Mouse (Mus musculus) layer of hippocampus, postnatal 25 days (tissue): ENCODE data around the gene Gbe1. TPM values are rescaled to one million over a fixed set of nuclear protein-coding genes. Genes with fewer than 3 reads are reported as not detected.

Experiments used
- DNase-seq, 2 experiments: peaks; one replicate each; pipeline ENCODE4 v3.0.0; 2022; ENCODE audit warnings: mixed read lengths in 2 of 2, low spot score in 1 of 2; ENCODE audit errors: extremely low spot score in 1 of 2
- total RNA-seq, 2 experiments: library from RNA; stranded (reverse); gene quantifications; 2 replicates each; pipeline ENCODE4 v1.2.3; 2021

The Gbe1 gene
- total RNA-seq: 1 to 10 TPM; 7.0 to 8.8 TPM

- peak; percentile 76 to 82 for DNase-seq
Measured at GRCm38 (mm10) chr16:70313886-70314577, at the start of gene Gbe1. Gbe1 (plus strand) TSS chr16:70313949.

- no peak for DNase-seq
Measured at GRCm38 (mm10) chr16:70310691-70311090, 3.1 kb upstream of the Gbe1 start.

GRCm38 (mm10) chr16:70313496-70313885, 258 bp upstream of the Gbe1 start:
- no peak for DNase-seq

GRCm38 (mm10) chr16:70314578-70314930, 805 bp downstream of the Gbe1 start:
- no peak for DNase-seq

- DNase-seq: no peak
Measured at GRCm38 (mm10) chr16:70315261-70315660, 1.5 kb downstream of the Gbe1 start.

- DNase-seq: no peak
Measured at GRCm38 (mm10) chr16:70315862-70316390, 2.2 kb downstream of the Gbe1 start.

- no peak for DNase-seq
Measured at GRCm38 (mm10) chr16:70319388-70319787, 5.6 kb downstream of the Gbe1 start.

GRCm38 (mm10) chr16:70320612-70321280, 7.0 kb downstream of the Gbe1 start:
- no peak for DNase-seq

GRCm38 (mm10) chr16:70326339-70326948, 12.7 kb downstream of the Gbe1 start:
- DNase-seq: no peak

GRCm38 (mm10) chr16:70328566-70328965, 14.8 kb downstream of the Gbe1 start:
- DNase-seq: no peak

- DNase-seq: no peak
Measured at GRCm38 (mm10) chr16:70329036-70329435, 15.3 kb downstream of the Gbe1 start.

- no peak for DNase-seq
Measured at GRCm38 (mm10) chr16:70329471-70329870, 15.7 kb downstream of the Gbe1 start.

GRCm38 (mm10) chr16:70330007-70330406, 16.3 kb downstream of the Gbe1 start:
- DNase-seq: no peak

GRCm38 (mm10) chr16:70330626-70331275, 17.0 kb downstream of the Gbe1 start:
- no peak for DNase-seq

GRCm38 (mm10) chr16:70334812-70335211, 21.1 kb downstream of the Gbe1 start:
- DNase-seq: no peak

- DNase-seq: no peak
Measured at GRCm38 (mm10) chr16:70335472-70335871, 21.7 kb downstream of the Gbe1 start.

GRCm38 (mm10) chr16:70337661-70338060, 23.9 kb downstream of the Gbe1 start:
- no peak for DNase-seq

GRCm38 (mm10) chr16:70344496-70344895, 30.7 kb downstream of the Gbe1 start:
- DNase-seq: no peak

- DNase-seq: no peak
Measured at GRCm38 (mm10) chr16:70345607-70346006, 31.9 kb downstream of the Gbe1 start.

GRCm38 (mm10) chr16:70350011-70350410, 36.3 kb downstream of the Gbe1 start:
- DNase-seq: no peak
